Mouse (Mus musculus) heart, embryonic 15.5 days (tissue): ENCODE results near the gene Ppp1r9a. TPM values are rescaled to one million over a fixed set of nuclear protein-coding genes. Genes with fewer than 3 reads are reported as not detected.

Source experiments
- ATAC-seq: fragments of 200-750 bp; cut with Nextera tagmentation; replicated peaks from 2 replicates; pipeline ENCODE4 v1.8.0; 2017; ENCODE audit warnings: low read depth, moderate TSS enrichment; ENCODE audit not compliant: insufficient number of reproducible peaks, insufficient read depth, low FRiP score
- H3K27ac ChIP-seq: fragments of 300-500 bp; sonication (generic); 2 replicates; pipeline ENCODE4 v1.5.1; 2015; ENCODE audit warnings: mild to moderate bottlenecking, inconsistent platforms
- H3K27me3 ChIP-seq: fragments of 300-500 bp; sonication (generic); 2 replicates; pipeline ENCODE4 v1.6.1; 2015; ENCODE audit warnings: inconsistent platforms
- H3K36me3 ChIP-seq: fragments of 300-500 bp; sonication (generic); 2 replicates; pipeline ENCODE4 v1.6.1; 2015; ENCODE audit warnings: mild to moderate bottlenecking, inconsistent platforms
- H3K4me1 ChIP-seq: fragments of 300-500 bp; sonication (generic); replicated peaks from 2 replicates; pipeline ENCODE4 v1.6.1; 2015; ENCODE audit warnings: inconsistent platforms
- H3K4me2 ChIP-seq: fragments of 300-500 bp; sonication (generic); 2 replicates; pipeline ENCODE4 v1.6.1; 2015; ENCODE audit warnings: inconsistent platforms, mild to moderate bottlenecking, moderate library complexity
- H3K4me3 ChIP-seq: fragments of 300-500 bp; sonication (generic); 2 replicates; pipeline ENCODE4 v1.5.1; 2015; ENCODE audit warnings: mild to moderate bottlenecking, inconsistent platforms
- H3K9ac ChIP-seq: fragments of 300-500 bp; sonication (generic); 2 replicates; pipeline ENCODE4 v1.6.1; 2015; ENCODE audit warnings: mild to moderate bottlenecking, inconsistent platforms
- H3K9me3 ChIP-seq: fragments of 300-500 bp; sonication (generic); replicated peaks from 2 replicates; pipeline ENCODE4 v1.6.1; 2016; ENCODE audit warnings: inconsistent platforms
- WGBS: fragments of 180-500 bp; shearing (Covaris S2); methylation state at CpG from one replicate; pipeline ENCODE4 v1.1.7; 2015; ENCODE audit warnings: mixed read lengths; 5-methylcytosine and 5-hydroxymethylcytosine counted together
- polyA plus RNA-seq: library from polyadenylated mRNA; unstranded; fragments of >200 nt; fragmentation: Nextera tagmentation; extraction: Ambion mirVana; gene quantifications from 2 replicates; pipeline ENCODE4 v1.2.1, GENCODE M21; 2015

Ppp1r9a gene
- polyA plus RNA-seq, 1 experiment from 2014 or later, result 13.5 TPM

- Histone ChIP-seq H3K4me3 (no peak overlapping the region), H3K9me3 (no peaks in the 10 kb centered on the region), H3K27ac (no peak overlapping the region), H3K27me3 (no peaks in the 10 kb centered on the region), H3K4me2 (no peak overlapping the region), H3K36me3 (no peaks in the 10 kb centered on the region), H3K4me1 (peaks cover 18% of the 10 kb centered on the region), H3K9ac (no peak overlapping the region)
- WGBS, result 51% methylated on average over 15 of the region's 15 CpGs
- ATAC-seq, result no peak
Observed at GRCm38 (mm10) chr6:5008603-5009002, 105.9 kb downstream of the Ppp1r9a start.

- Histone ChIP-seq H3K27ac (no peak overlapping the region), H3K4me2 (no peak overlapping the region), H3K27me3 (no peaks in the 10 kb centered on the region), H3K4me1 (peaks cover 16% of the 10 kb centered on the region), H3K9me3 (no peaks in the 10 kb centered on the region), H3K9ac (no peak overlapping the region), H3K36me3 (no peaks in the 10 kb centered on the region), H3K4me3 (no peak overlapping the region)
- WGBS, result 65% methylated on average over 11 of the region's 11 CpGs
- ATAC-seq, result no peak
Observed at GRCm38 (mm10) chr6:5010553-5011416, 108.1 kb downstream of the Ppp1r9a start.

DNA sequence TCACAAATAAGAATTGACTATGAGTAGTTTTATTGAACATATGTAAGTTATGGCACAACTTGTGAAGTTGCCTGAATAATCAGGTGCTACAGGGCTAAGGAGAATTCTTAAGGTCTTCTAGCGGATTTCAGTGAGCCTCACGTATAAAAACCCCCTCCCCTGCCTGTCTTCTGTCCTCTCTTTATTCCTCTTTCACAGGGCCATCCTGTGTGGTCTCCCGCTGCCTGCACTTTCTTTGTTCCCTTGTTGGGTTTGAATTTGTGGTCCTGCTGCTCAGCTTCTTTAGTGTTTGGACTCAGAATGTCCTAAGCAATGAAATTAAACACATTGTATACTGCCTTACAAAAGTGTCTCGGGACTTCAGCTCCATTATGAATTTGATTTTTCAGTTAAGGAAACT, 110.1 kb downstream of the Ppp1r9a start:
- H3K9ac ChIP-seq, result no peak overlapping the region
- H3K9me3 ChIP-seq, result no peaks in the 10 kb centered on the region
- ATAC-seq, result no peak
- H3K4me1 ChIP-seq, result peaks cover 7% of the 10 kb centered on the region; the same call in 1 of the 2 replicates
- H3K27ac ChIP-seq, result no peak overlapping the region
- no peaks in the 10 kb centered on the region for H3K27me3 ChIP-seq
- no peak overlapping the region for H3K4me2 ChIP-seq
- no peak overlapping the region for H3K4me3 ChIP-seq
- no peaks in the 10 kb centered on the region for H3K36me3 ChIP-seq
- WGBS, result 83% methylated on average over 4 of the region's 4 CpGs

DNA sequence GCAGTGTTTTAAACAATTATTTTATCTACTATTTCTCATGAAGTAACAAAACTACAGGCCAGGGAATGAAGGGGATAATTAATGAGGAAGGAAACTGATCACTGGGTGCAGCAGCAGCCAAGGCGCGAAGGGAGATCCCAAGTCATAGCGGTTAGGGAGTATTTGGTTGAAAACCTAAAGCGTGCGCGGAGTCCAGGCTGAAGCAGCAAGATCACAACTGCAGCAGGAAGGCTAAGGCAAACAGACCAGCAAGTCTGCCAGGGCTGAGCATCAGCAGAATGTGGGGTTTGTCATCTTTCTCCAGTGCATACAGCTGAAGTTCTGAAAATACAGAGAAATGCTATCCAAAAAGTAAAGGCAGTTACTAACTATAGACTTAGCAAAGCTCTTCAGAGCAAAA, 111.8 kb downstream of the Ppp1r9a start:
- H3K9me3 ChIP-seq, result no peaks in the 10 kb centered on the region
- no peak overlapping the region for H3K27ac ChIP-seq
- no peak overlapping the region for H3K9ac ChIP-seq
- no peak overlapping the region for H3K4me3 ChIP-seq
- WGBS, result 80% methylated on average over 6 of the region's 6 CpGs
- no peaks in the 10 kb centered on the region for H3K27me3 ChIP-seq
- H3K4me2 ChIP-seq, result no peak overlapping the region
- no peak for ATAC-seq
- H3K36me3 ChIP-seq, result no peaks in the 10 kb centered on the region
- H3K4me1 ChIP-seq, result 0 out of 2 replicates have a peak, but pooled peaks cover 11% of the 10 kb centered on the region

GRCm38 (mm10) chr6:5015173-5015572, 112.5 kb downstream of the Ppp1r9a start:
- WGBS, result 74% methylated on average over 2 of the region's 2 CpGs
- Histone ChIP-seq H3K4me2 (no peak overlapping the region), H3K27ac (no peak overlapping the region), H3K4me1 (0 out of 2 replicates have a peak, but pooled peaks cover 11% of the 10 kb centered on the region), H3K9ac (no peak overlapping the region), H3K4me3 (no peak overlapping the region), H3K9me3 (no peaks in the 10 kb centered on the region), H3K27me3 (no peaks in the 10 kb centered on the region), H3K36me3 (no peaks in the 10 kb centered on the region)
- ATAC-seq, result no peak

DNA sequence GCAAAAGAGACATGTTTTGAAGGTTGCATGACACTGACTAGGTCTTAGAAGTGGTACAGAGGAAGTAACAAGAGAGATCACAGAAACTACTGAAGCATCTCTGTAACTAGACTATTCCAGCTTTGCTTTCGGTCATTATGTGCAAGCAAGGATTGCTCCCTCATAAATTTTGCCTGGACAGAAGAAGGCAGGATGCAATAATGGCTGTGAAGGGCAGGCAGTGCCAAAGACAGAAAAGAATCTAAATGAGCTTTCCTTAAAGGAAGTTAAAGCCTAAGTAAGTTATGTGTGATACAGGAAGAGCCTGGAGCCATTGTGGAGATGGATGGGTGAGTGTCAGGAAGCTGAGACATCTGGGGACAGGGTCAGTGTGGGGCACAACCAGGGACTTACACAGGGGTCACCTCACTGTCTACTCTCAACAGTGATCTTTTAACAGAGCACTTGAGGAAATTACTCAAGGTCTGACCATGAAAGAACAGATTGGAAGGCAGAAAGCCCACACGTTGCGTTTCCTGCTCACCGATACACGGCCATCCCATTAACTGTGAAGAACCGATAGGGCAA, 115.3 kb downstream of the Ppp1r9a start:
- Histone ChIP-seq H3K4me2 (no peak overlapping the region), H3K36me3 (no peaks in the 10 kb centered on the region), H3K4me3 (no peak overlapping the region), H3K9ac (no peak overlapping the region), H3K27ac (no peak overlapping the region), H3K9me3 (no peaks in the 10 kb centered on the region), H3K4me1 (0 out of 2 replicates have a peak, but pooled peaks cover 9% of the 10 kb centered on the region), H3K27me3 (no peaks in the 10 kb centered on the region)
- ATAC-seq, result no peak
- 74% methylated on average over 6 of the region's 6 CpGs for WGBS

DNA sequence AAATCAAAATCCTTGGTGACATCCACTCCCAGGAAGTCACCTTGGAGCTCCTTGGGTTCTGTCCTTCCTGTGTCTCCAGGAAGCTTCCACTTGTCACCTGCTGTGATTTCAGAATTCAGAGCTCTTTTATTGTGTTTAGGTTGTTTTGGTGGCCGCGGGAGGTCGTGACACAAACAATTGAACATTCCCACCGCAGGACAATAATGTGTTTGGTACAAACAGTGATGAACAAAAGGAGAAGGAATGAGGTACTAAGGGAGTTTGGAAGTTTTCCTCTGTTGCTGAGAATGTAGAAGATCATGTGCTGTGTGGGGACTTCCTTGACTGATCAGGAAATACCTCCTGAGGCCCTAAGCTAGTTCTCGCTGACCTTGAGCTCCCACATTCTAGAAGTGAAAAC, 116.5 kb downstream of the Ppp1r9a start:
- 66% methylated on average over 5 of the region's 5 CpGs for WGBS
- H3K27me3 ChIP-seq, result no peaks in the 10 kb centered on the region
- H3K4me2 ChIP-seq, result no peak overlapping the region
- 0 out of 2 replicates have a peak, but pooled peaks cover 5% of the 10 kb centered on the region for H3K4me1 ChIP-seq
- H3K27ac ChIP-seq, result no peak overlapping the region
- H3K36me3 ChIP-seq, result no peaks in the 10 kb centered on the region
- H3K9me3 ChIP-seq, result no peaks in the 10 kb centered on the region
- no peak for ATAC-seq
- no peak overlapping the region for H3K9ac ChIP-seq
- H3K4me3 ChIP-seq, result no peak overlapping the region

DNA sequence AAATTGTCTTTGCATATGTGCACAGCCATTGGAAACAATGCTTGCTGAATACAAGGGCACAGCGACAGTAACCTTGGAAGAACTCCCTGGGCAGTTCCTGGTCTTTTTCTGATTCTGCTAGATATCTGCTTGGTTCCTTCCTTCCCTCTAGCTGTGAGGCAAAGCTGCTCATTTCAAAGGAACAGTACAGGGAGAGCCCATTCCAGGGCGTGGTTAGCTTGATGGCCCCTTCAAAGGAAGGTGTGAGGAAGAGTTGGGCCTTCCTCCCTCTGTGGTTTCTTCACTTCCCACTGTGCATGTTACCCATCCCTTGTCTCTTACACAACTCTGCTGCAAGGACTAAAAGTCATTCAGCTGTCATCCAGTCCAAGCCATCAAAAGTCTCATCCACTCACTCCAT, 117.3 kb downstream of the Ppp1r9a start:
- no peak for ATAC-seq
- Histone ChIP-seq H3K4me3 (no peak overlapping the region), H3K4me1 (0 out of 2 replicates have a peak, but pooled peaks cover 5% of the 10 kb centered on the region), H3K27ac (no peak overlapping the region), H3K36me3 (no peaks in the 10 kb centered on the region), H3K9me3 (no peaks in the 10 kb centered on the region), H3K4me2 (no peak overlapping the region), H3K9ac (no peak overlapping the region), H3K27me3 (no peaks in the 10 kb centered on the region)
- 69% methylated on average over 2 of the region's 2 CpGs for WGBS

GRCm38 (mm10) chr6:5020510-5020909, 117.8 kb downstream of the Ppp1r9a start:
- 100% methylated on average over 1 of the region's 1 CpGs for WGBS
- no peak overlapping the region for H3K9ac ChIP-seq
- H3K27ac ChIP-seq, result no peak overlapping the region
- H3K4me1 ChIP-seq, result 0 out of 2 replicates have a peak, but pooled peaks cover 5% of the 10 kb centered on the region
- no peaks in the 10 kb centered on the region for H3K9me3 ChIP-seq
- no peak overlapping the region for H3K4me3 ChIP-seq
- H3K4me2 ChIP-seq, result no peak overlapping the region
- no peak for ATAC-seq
- H3K36me3 ChIP-seq, result no peaks in the 10 kb centered on the region
- H3K27me3 ChIP-seq, result no peaks in the 10 kb centered on the region

- no peaks in the 10 kb centered on the region for H3K27me3 ChIP-seq
- ATAC-seq, result no peak
- peaks cover 5% of the 10 kb centered on the region for H3K4me1 ChIP-seq
- H3K36me3 ChIP-seq, result no peaks in the 10 kb centered on the region
- WGBS, result 77% methylated on average over 5 of the region's 5 CpGs
- H3K27ac ChIP-seq, result no peak overlapping the region
- H3K4me3 ChIP-seq, result no peak overlapping the region
- no peak overlapping the region for H3K4me2 ChIP-seq
- H3K9me3 ChIP-seq, result no peaks in the 10 kb centered on the region
- no peak overlapping the region for H3K9ac ChIP-seq
Observed at GRCm38 (mm10) chr6:5022677-5023076, 120.0 kb downstream of the Ppp1r9a start.

DNA sequence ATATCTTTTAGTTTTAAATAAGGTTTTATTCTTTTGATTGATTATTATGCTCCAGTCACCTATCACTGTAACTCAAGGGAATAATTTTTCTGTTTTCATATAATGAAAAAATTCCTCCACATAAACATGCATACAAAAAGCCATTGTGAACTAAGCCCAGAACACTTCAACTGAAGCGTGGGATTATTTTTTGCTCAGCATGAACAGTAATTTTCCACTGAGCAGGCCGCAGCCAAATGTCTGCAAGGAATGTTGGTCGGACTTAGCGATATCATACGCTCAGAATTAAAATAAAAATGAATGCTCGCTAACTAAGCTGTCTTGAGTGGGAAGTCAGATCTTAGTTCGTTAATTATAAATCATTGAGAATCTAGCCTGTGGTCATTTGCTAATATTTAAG, 122.2 kb downstream of the Ppp1r9a start:
- no peak for ATAC-seq
- Histone ChIP-seq H3K9me3 (no peaks in the 10 kb centered on the region), H3K27me3 (no peaks in the 10 kb centered on the region), H3K9ac (no peak overlapping the region), H3K4me1 (peaks cover 3% of the 10 kb centered on the region), H3K27ac (no peak overlapping the region), H3K4me3 (no peak overlapping the region), H3K36me3 (no peaks in the 10 kb centered on the region), H3K4me2 (no peak overlapping the region)
- WGBS, result 79% methylated on average over 7 of the region's 7 CpGs
